Mouse (Mus musculus): Measurements from ENCODE around the gene Gm45140. TPM values are rescaled to one million over a fixed set of nuclear protein-coding genes. Genes with fewer than 3 reads are reported as not detected.

Gene Gm45140
- polyA plus RNA-seq, 1 experiment: 7.3 TPM

DNA sequence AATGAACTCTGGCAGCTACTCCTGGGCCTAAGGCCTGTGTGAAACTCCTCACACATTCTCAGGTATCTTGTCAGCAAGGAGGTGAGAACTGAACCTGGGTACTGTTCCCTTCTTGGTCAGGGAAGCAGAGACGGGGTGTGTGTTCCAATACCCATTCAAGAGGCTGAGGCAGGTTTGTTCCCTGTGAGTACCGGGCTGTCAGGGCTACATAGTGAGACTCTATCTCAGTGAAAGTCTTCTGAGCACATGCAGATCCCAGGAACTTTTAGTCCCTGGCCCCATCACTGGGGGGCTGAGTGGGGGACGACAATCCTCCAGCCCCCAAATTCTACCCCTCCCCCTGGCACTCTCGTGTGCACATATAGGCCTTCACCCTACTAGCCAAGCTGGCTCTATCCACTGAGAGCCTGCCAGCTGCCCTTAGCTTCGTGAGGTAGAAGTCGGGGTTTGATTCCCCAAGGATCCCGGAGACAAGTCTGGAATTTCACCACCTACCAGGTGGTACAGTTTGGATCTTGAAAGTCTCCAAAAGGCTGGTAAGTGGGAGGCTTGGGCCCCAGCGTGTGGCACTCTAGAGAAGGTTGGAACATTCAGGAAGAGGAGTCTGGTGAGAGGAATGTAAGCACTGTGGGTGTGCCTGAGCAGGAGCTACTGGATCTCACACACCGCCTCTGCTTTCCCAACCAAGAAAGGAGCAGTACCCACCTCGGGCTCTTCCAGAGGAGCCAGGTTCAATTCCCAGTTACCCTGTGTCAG is 54.9 kb downstream of the Gm45140 start:
- Histone ChIP-seq H3K27ac (ENCODE audit: control insufficient read depth, insufficient read depth, low read depth, low read length, poor library complexity) (no peak overlapping the region), H3K4me1 (ENCODE audit: control insufficient read depth, insufficient read depth, low read length) (peaks cover 4% of the 10 kb centered on the region; the same call in 1 of the 2 replicates), H3K4me3 (replicated peaks; ENCODE audit: control insufficient read depth, low read depth, low read length) (no peak overlapping the region)
- TF ChIP-seq CTCF (IDR thresholded peaks at IDR 0.05; ENCODE audit: control insufficient read depth, insufficient read depth, low read length) (no peak), POLR2A (IDR thresholded peaks at IDR 0.05; ENCODE audit: borderline replicate concordance, control insufficient read depth, low read depth, low read length) (no peak)
- 87% methylated on average over 10 of the region's 10 CpGs for WGBS

DNA sequence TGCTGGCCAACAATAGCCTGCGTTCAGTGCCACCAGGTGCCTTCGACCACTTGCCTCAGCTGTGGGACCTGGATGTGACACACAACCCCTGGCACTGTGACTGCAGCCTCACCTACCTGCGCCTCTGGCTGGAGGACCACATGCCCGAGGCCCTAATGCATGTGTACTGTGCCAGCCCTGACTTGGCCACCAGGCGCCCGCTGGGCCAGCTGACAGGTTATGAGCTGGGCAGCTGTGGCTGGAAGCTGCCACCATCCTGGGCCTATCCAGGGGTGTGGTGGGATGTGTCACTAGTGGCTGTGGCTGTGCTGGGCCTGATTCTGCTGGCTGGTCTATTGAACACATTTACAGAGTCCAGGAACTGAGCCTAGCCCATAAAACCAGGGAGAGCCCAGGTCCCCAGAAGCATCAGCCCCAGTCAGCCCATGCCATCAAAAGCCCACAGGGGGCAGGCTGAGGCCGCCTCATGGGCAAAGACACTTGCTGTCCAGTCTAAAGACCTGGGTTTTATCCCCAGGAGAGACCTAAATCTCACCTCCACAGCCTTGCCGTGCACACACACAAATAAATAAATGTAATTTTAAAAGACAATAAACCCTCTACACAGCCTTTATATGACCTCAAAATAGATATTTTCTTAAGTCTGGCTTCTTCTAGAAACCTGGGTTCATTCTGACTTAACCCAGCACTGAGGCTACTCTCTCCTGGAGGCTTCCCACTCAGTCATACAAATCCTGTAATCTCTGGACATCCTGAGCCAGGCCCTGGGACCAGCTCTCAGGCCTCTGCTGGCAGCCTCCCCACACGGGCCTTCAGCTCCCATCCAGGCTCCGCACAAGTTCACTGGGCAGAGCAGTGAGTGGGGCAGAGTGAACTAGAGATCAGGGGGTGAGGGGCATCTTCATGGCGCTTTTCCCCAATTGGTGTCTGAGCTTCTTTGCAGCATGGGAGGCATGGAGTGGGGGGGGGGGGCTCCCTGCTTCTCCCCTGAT is 56.1 kb downstream of the Gm45140 start:
- WGBS: 77% methylated on average over 11 of the region's 11 CpGs
- Histone ChIP-seq H3K4me3 (replicated peaks; ENCODE audit: control insufficient read depth, low read depth, low read length) (no peak overlapping the region), H3K27ac (ENCODE audit: control insufficient read depth, insufficient read depth, low read depth, low read length, poor library complexity) (peak overlapping the region; percentile 7; the same call in 1 of the 2 replicates), H3K4me1 (ENCODE audit: control insufficient read depth, insufficient read depth, low read length) (peaks cover 4% of the 10 kb centered on the region; the same call in 1 of the 2 replicates)
- TF ChIP-seq CTCF (IDR thresholded peaks at IDR 0.05; ENCODE audit: control insufficient read depth, insufficient read depth, low read length): peak; percentile 46
- TF ChIP-seq POLR2A (IDR thresholded peaks at IDR 0.05; ENCODE audit: borderline replicate concordance, control insufficient read depth, low read depth, low read length): no peak

GRCm38 (mm10) chr6:87778294-87779173 is 57.1 kb downstream of the Gm45140 start:
- Histone ChIP-seq H3K4me1 (ENCODE audit: control insufficient read depth, insufficient read depth, low read length) (peaks cover 4% of the 10 kb centered on the region; the same call in 1 of the 2 replicates), H3K4me3 (replicated peaks; ENCODE audit: control insufficient read depth, low read depth, low read length) (no peak overlapping the region), H3K27ac (ENCODE audit: control insufficient read depth, insufficient read depth, low read depth, low read length, poor library complexity) (peak overlapping the region; percentile 7)
- TF ChIP-seq POLR2A (IDR thresholded peaks at IDR 0.05; ENCODE audit: borderline replicate concordance, control insufficient read depth, low read depth, low read length) (no peak), CTCF (IDR thresholded peaks at IDR 0.05; ENCODE audit: control insufficient read depth, insufficient read depth, low read length) (no peak)
- WGBS: 34% methylated on average over 11 of the region's 11 CpGs

GRCm38 (mm10) chr6:87777842-87778241 is 57.8 kb downstream of the Gm45140 start, which contains the start of gene Gp9:
Gp9 (plus strand) TSS chr6:87778072.
- WGBS: 2% methylated on average over 2 of the region's 2 CpGs
- H3K27ac ChIP-seq (ENCODE audit: control insufficient read depth, insufficient read depth, low read depth, low read length, poor library complexity): peak within 1 kb of the TSS; percentile 11
- H3K4me1 ChIP-seq (ENCODE audit: control insufficient read depth, insufficient read depth, low read length): peaks cover 4% of the 10 kb centered on the region; the same call in 1 of the 2 replicates
- TF ChIP-seq POLR2A (IDR thresholded peaks at IDR 0.05; ENCODE audit: borderline replicate concordance, control insufficient read depth, low read depth, low read length) (no peak), CTCF (IDR thresholded peaks at IDR 0.05; ENCODE audit: control insufficient read depth, insufficient read depth, low read length) (no peak)
- peak within 1 kb of the TSS; percentile 36 for H3K4me3 ChIP-seq (replicated peaks; ENCODE audit: control insufficient read depth, low read depth, low read length)

GRCm38 (mm10) chr6:87776663-87777062 is 58.9 kb downstream of the Gm45140 start:
- peak overlapping the region; percentile 11 for H3K27ac ChIP-seq (ENCODE audit: control insufficient read depth, insufficient read depth, low read depth, low read length, poor library complexity)
- WGBS: 41% methylated on average over 1 of the region's 1 CpGs
- no peak for TF ChIP-seq CTCF (IDR thresholded peaks at IDR 0.05; ENCODE audit: control insufficient read depth, insufficient read depth, low read length)
- TF ChIP-seq POLR2A (IDR thresholded peaks at IDR 0.05; ENCODE audit: borderline replicate concordance, control insufficient read depth, low read depth, low read length): no peak
- H3K4me1 ChIP-seq (ENCODE audit: control insufficient read depth, insufficient read depth, low read length): peaks cover 4% of the 10 kb centered on the region; the same call in 1 of the 2 replicates
- H3K4me3 ChIP-seq (replicated peaks; ENCODE audit: control insufficient read depth, low read depth, low read length): peak overlapping the region; percentile 36

DNA sequence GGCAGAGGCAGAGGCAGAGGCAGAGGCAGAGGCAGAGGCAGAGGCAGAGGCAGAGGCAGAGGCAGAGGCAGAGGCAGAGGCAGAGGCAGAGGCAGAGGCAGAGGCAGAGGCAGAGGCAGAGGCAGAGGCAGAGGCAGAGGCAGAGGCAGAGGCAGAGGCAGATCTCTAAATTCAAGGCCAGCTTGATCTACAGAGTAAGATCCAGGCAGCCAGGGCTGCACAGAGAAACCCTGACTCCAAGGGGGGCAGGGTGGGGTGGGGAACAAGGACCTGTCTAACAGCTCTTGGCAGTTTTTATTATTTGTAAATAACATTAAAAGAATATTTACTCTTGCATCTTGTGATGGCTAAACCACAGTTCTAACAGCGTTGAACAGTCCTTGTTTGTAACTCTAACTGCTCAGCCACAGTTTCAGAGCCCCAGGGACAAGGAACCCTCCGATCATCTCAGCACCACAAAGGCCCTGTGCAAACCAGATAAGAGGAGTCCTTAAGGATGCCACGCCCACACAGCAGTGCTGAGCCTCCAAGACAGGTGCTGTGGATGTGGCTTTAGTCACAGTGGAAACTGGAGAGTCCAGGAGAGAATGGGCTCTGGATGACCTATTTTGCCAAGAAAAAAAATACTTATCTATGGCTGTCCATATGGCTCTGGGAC is 59.9 kb downstream of the Gm45140 start:
- WGBS: 24% methylated on average over 3 of the region's 3 CpGs
- TF ChIP-seq CTCF (IDR thresholded peaks at IDR 0.05; ENCODE audit: control insufficient read depth, insufficient read depth, low read length): no peak
- no peak; the same call in 1 of the 2 replicates for TF ChIP-seq POLR2A (IDR thresholded peaks at IDR 0.05; ENCODE audit: borderline replicate concordance, control insufficient read depth, low read depth, low read length)
- H3K27ac ChIP-seq (ENCODE audit: control insufficient read depth, insufficient read depth, low read depth, low read length, poor library complexity): peak overlapping the region; percentile 74
- peaks cover 4% of the 10 kb centered on the region; the same call in 1 of the 2 replicates for H3K4me1 ChIP-seq (ENCODE audit: control insufficient read depth, insufficient read depth, low read length)
- H3K4me3 ChIP-seq (replicated peaks; ENCODE audit: control insufficient read depth, low read depth, low read length): no peak overlapping the region

- Histone ChIP-seq H3K27ac (ENCODE audit: control insufficient read depth, insufficient read depth, low read depth, low read length, poor library complexity) (no peak overlapping the region), H3K4me3 (replicated peaks; ENCODE audit: control insufficient read depth, low read depth, low read length) (no peak overlapping the region), H3K4me1 (ENCODE audit: control insufficient read depth, insufficient read depth, low read length) (peaks cover 4% of the 10 kb centered on the region; the same call in 1 of the 2 replicates)
- TF ChIP-seq POLR2A (IDR thresholded peaks at IDR 0.05; ENCODE audit: borderline replicate concordance, control insufficient read depth, low read depth, low read length) (no peak), CTCF (IDR thresholded peaks at IDR 0.05; ENCODE audit: control insufficient read depth, insufficient read depth, low read length) (no peak)
- WGBS: 70% methylated on average over 9 of the region's 9 CpGs
Measured at GRCm38 (mm10) chr6:87774909-87775308, 60.7 kb downstream of the Gm45140 start.
